Mouse (Mus musculus): ENCODE results near the gene Clrn2.
A peak's percentile ranks its signal among the peaks of the same experiment; 100 is the strongest.

Gene Clrn2

GRCm38 (mm10) chr5:45454456-45454855 lies 905 bp downstream of the Clrn2 start:
- DNase-seq = no peak

DNA sequence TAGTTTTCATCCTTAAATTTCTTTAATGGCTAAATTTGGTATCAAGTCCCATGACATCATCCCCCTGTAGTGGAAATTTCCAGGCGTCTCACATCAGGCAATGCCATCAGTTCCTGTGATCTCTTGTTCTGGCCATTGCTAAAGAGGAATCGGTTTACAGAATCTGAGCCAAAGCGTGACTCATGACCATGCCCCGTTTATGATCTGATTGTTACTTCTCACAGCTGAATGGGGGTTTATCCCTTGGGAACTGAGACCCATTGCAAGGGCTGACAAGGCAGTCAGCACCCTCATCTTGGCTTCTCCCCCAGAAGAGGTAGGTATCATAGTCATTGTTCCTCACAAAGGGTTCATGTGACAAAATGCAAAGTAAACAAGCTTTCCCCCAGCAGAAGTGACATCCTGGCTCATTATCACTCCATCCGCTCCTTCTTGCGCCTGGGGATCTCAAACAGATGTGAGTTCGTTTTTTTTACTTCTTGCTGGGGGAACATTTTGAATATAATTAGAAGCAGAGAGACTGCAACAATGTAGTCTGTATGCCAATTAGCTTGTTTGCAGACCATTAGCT lies 19.4 kb downstream of the Clrn2 start:
- no peak for DNase-seq

DNA sequence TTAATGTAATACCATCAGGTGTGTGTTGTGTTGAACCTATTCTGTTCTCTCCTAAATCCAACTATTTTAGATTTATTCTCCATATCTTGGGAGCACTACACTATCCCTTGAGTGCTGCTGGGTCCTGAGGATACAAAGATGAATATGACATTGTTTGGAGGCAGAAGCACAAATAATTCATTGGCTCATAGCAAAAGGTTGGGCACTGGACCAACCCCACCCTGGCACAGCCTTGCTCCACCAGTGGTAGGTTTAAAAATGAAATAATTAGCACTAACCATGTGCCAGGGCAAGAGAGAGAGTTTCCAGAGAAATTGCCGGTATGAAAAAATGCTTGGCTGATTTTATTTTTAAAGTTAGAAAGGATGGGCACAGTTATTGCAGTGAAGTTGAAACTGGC lies 20.0 kb downstream of the Clrn2 start:
- no peak for DNase-seq

- DNase-seq = no peak
Measured at GRCm38 (mm10) chr5:45474215-45474614, 20.7 kb downstream of the Clrn2 start.

GRCm38 (mm10) chr5:45474758-45475157 lies 21.2 kb downstream of the Clrn2 start:
- no peak for DNase-seq

DNA sequence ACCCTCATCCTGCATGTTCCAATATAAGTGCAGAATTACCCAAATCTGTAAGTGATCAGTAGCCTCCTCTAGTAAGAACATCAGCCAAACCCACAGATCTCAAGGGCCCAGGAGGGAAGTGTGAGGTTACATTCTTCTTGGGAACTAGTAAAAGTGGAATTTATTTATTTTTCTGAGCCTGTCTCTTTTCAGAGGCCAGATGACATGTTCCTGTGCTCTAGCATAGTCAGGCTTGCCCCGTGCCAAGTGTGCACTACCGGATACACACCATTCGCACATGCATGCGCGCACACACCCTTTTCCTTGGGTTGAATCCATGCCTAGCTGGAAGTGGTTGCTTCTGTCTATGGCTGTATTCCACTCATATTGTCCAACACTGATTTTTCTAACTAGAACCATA lies 22.2 kb downstream of the Clrn2 start:
- no peak for DNase-seq

- DNase-seq = no peak
Measured at GRCm38 (mm10) chr5:45476288-45476687, 22.7 kb downstream of the Clrn2 start.

DNA sequence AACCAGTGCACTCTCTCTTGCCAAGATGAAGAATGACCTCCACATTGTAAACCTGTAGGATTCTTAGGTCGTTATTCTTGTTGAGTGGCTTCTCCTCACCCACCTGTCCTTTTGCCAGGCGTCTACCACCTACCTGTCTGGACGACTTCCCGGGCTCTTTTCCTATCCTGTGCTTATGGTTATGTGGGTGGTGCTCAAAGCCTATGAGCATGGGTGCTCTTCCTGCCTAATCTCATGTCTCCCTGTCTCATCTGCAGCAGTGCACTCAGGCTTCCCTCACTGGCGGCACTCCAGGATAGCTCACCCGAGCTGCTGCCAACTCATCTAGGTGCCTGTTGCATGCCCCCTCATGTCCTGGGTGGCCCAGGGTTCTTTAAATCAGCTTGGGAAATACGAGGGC lies 24.1 kb downstream of the Clrn2 start:
- no peak for DNase-seq

DNA sequence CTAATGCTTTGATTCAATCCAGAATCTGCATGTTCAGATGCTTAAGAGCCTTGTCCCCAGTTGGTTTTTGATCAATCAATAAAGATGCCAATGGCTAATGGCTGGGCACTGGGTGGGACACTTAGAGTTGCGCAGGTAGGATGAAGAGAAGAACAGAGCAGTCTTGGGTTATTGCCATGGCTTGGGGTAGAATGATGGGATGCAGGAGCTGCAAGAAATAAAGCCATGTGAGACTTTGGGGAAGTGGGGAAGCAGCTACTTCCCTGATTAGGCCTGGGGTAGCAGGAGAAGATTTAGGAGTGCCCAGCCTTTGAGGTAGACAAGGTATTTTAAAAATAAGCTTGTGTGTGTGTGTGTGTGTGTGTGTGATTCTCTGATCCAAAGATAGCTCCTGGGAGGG lies 26.5 kb downstream of the Clrn2 start:
- no peak for DNase-seq

GRCm38 (mm10) chr5:45481125-45481524 lies 27.6 kb downstream of the Clrn2 start:
- no peak for DNase-seq

- no peak for DNase-seq
Measured at GRCm38 (mm10) chr5:45482607-45483006, 29.1 kb downstream of the Clrn2 start.

GRCm38 (mm10) chr5:45483654-45484053 lies 30.1 kb downstream of the Clrn2 start:
- no peak for DNase-seq

- DNase-seq = no peak
Measured at GRCm38 (mm10) chr5:45491776-45492175, 38.2 kb downstream of the Clrn2 start.

DNA sequence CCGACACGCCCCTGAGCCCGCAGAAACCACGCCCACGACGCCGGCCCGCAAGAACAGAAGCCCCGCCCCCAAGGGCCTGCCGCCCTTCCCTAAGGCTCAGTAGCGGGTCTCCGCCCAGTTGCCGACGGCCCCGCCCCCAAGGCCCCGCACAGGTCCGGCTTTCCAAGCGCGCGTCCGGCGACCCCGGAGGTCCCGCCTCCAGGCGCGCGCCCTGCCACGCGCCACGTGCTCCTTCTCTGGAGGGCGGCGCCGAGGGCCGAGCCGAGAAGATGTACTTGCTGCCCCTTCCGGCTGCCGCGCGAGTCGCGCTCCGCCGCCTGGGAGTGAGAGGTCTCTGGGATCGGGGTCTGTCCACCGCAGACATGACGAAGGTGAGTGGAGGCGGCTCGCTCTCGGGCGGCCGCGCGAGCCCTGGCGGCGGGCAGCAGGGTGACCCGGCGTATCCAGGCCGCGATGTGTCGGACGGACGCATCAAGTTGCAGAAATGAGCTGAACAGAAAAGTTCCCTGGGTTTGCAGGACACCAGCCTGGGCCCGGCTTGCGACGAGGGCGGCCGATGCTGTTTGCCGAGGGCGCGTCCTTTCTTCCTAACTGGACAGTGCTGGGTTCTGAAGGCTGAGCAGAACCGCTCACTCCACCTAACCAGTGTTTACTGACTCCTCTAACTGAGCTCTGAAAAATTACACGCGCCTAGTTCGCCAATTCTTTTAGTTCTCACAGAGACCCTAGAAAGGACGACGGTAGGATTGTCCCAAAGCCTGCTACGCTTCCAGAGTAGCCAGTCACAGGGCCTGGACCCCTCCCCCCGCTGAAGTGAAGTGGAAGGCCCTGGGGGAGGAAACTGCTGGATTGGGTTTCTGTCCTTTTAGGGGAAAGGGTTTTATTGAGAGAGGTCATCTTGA lies 39.9 kb downstream of the Clrn2 start, which contains the start of gene Lap3:
TSS of gene Lap3 (plus strand) at position 184 of the 902 bp plus-strand sequence.
- DNase-seq = peak; percentile 98

DNA sequence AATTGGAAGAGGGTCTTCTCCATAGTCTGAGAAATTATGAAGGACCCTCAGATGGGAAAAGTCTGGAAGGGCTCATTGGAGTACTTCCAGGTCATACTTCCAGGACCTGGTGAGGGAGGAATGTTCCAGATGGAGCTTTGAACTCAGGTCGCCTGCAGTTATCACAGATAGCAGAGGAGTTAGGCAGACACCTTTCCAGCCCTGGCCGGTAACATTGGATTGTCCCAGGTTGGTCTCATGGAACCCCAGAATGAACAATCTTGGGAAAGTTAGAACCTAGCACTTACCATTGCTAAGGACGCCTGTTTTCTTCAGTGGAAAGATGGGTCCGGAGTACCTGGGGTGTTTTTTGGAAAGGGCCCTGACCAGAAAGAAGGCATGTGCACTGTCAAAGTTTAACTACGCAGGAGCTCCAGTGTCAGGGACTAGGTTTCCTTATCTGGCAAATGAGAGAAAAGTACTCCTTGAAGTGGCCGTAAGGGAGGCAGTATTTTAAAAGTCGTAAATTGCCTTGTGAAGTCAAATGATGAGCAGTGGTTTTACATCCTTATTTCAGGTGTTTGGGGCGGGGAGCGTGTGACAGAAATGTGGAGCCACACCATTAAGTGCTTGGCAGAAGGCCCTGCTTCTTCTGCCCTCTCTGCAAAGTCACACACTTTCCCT lies 40.7 kb downstream of the Clrn2 start:
- no peak for DNase-seq

GRCm38 (mm10) chr5:45495429-45495975 lies 42.0 kb downstream of the Clrn2 start:
- no peak for DNase-seq

- no peak for DNase-seq
Measured at GRCm38 (mm10) chr5:45496042-45496441, 42.5 kb downstream of the Clrn2 start.

DNA sequence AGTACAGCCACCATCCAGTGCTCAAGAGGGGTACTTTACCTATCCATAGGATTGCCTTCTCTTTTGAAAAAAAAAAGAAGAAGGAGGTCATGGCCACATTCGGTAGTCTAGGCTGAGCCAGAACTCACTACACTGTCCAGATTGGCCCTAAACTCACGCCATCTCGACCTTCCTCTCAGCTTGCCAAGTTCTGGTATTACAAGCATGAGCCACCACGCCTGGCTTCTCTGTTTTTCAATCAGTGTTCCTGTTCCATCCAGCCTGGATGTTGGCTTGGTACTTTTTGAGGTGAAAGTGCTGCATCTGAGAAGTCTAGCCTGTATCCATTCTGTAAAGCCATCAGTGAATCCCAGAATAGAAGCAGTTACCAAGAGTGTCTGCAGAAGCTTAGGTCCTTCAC lies 42.9 kb downstream of the Clrn2 start:
- no peak for DNase-seq

DNA sequence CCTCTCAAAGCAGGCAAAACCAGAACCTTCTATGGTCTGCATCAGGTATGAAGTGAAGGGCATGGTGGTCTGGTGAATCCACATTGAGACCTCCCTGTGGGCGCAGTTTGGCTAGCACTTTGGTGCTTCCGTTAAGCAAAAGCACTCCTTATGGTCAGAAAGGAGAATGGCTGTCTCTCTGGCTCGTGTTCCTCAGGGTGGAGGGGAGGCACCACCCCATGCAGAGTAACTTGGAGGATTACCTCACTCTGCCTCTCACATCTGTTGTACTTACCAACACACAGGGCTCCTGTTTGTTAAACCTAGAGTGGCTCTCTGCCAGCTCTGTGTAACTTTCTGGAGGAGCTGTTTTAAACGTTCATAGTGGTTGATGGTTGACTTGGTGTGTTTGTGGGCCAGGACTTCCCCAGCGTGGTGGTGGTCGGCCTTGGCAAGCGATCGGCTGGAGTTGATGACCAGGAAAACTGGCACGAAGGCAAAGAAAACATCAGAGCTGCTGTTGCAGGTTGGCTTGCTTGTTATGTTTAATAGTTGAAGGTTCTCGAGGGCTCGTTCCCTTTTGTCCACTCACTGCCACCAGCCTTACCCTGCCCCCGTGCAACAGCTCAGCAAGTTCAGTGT lies 43.5 kb downstream of the Clrn2 start:
- no peak for DNase-seq

DNA sequence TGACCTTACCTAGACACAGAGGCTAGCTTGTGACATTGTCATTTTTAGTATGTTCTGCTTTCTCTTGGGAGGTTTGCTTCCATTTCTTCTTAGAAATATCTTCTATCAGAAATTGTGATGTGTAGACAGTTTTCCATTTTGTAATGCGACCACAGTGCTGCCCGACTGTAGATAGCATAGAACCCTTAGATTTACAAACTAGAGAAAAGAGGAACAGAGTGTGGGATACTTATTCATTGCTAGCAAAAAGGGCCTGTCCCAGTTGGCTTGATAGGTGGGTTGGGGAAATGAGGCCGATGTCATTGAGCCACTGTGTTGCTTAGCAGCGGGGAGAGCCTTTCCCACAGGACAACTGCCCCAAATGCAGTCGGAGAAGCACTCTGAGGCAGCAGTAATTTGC lies 44.0 kb downstream of the Clrn2 start:
- no peak for DNase-seq

GRCm38 (mm10) chr5:45510071-45510470 lies 56.5 kb downstream of the Clrn2 start:
- DNase-seq = no peak

GRCm38 (mm10) chr5:45512908-45513307 lies 59.4 kb downstream of the Clrn2 start:
- DNase-seq = no peak

- no peak for DNase-seq
Measured at GRCm38 (mm10) chr5:45513511-45513910, 60.0 kb downstream of the Clrn2 start.

All from thymus, postnatal 36 days (tissue).